Mouse (Mus musculus) CH12.LX (cell line): ENCODE measurements at regions not wholly inside any gene's neighbourhood (a gene's known extent, or its start where the extent isn't known, plus 50 kb on each side); places are given as distances from the start of the nearest gene placed in this dataset.

ENCODE experiments used
- CHD2 ChIP-seq: IDR thresholded peaks from 2 replicates; pipeline ENCODE4 v1.6.1; 2011; ENCODE audit warnings: low read length, improper control_type of control experiment
- CTCF ChIP-seq, 2 experiments: IDR thresholded peaks in 1 of 2; conservative IDR thresholded peaks in 1 of 2; 2 replicates each; pipeline ENCODE4 v1.5.1; 2011 to 2012; ENCODE audit warnings: low read depth in 2 of 2, low read length in 2 of 2, improper control_type of control experiment in 1 of 2, inconsistent platforms in 1 of 2, mild to moderate bottlenecking in 1 of 2, moderate library complexity in 1 of 2
- E2F4 ChIP-seq: IDR thresholded peaks from 2 replicates; pipeline ENCODE4 v1.6.1; 2011; ENCODE audit warnings: low read depth, low read length, improper control_type of control experiment; ENCODE audit not compliant: insufficient replicate concordance
- GABPA ChIP-seq: IDR thresholded peaks from 2 replicates; pipeline ENCODE4 v1.6.1; 2012; ENCODE audit warnings: low read depth, low read length, improper control_type of control experiment, inconsistent platforms; ENCODE audit not compliant: insufficient replicate concordance
- HCFC1 ChIP-seq: IDR thresholded peaks from 2 replicates; pipeline ENCODE4 v1.6.1; 2012; ENCODE audit warnings: low read depth, mild to moderate bottlenecking, inconsistent platforms, low read length, improper control_type of control experiment
- IRF4 ChIP-seq: IDR thresholded peaks from 2 replicates; pipeline ENCODE4 v1.6.1; 2014; ENCODE audit warnings: low read depth, mild to moderate bottlenecking, inconsistent platforms, low read length, improper control_type of control experiment
- JUND ChIP-seq: conservative IDR thresholded peaks from 2 replicates; pipeline ENCODE4 v1.6.1; 2011; ENCODE audit warnings: low read depth, low read length, improper control_type of control experiment
- MAFK ChIP-seq: IDR thresholded peaks from 2 replicates; pipeline ENCODE4 v1.6.1; 2011; ENCODE audit warnings: low read length, improper control_type of control experiment; ENCODE audit not compliant: insufficient replicate concordance
- MAX ChIP-seq: IDR thresholded peaks from 2 replicates; pipeline ENCODE4 v1.6.1; 2011; ENCODE audit warnings: low read length, improper control_type of control experiment
- MXI1 ChIP-seq: IDR thresholded peaks from 2 replicates; pipeline ENCODE4 v1.6.1; 2011; ENCODE audit warnings: mild to moderate bottlenecking, low read depth, low read length, improper control_type of control experiment
- NRF1 ChIP-seq: IDR thresholded peaks from 2 replicates; pipeline ENCODE4 v1.6.1; 2014; ENCODE audit warnings: low read depth, mild to moderate bottlenecking, inconsistent platforms, low read length, improper control_type of control experiment, moderate library complexity
- POLR2A ChIP-seq: IDR thresholded peaks from 2 replicates; pipeline ENCODE4 v1.6.1; 2011; ENCODE audit warnings: low read depth, mild to moderate bottlenecking, improper control_type of control experiment, low read length
- POLR2AphosphoS2 ChIP-seq: IDR thresholded peaks from 2 replicates; pipeline ENCODE4 v1.6.1; 2011; ENCODE audit warnings: low read depth, low read length, improper control_type of control experiment
- TCF12 ChIP-seq: IDR thresholded peaks from 2 replicates; pipeline ENCODE4 v1.6.1; 2014; ENCODE audit warnings: low read depth, mild to moderate bottlenecking, inconsistent platforms, low read length, improper control_type of control experiment

GRCm38 (mm10) chr10:16592870-16593269 is 1130.1 kb upstream of the Cited2 start:
- TF ChIP-seq GABPA = no peak
- TF ChIP-seq TCF12 = no peak
- TF ChIP-seq MXI1 = no peak
- no peak for TF ChIP-seq IRF4
- no peak for TF ChIP-seq NRF1
- no peak for TF ChIP-seq CTCF (conservative IDR thresholded peaks at IDR 0.05 in 1 of 2, IDR thresholded peaks at IDR 0.05 in 1 of 2; ENCODE audit: low read depth in 2 of 2, low read length in 2 of 2)
- TF ChIP-seq POLR2A = no peak
- TF ChIP-seq E2F4 = no peak
- TF ChIP-seq JUND = no peak
- no peak for TF ChIP-seq POLR2AphosphoS2
- TF ChIP-seq MAX = no peak
- no peak for TF ChIP-seq HCFC1
- TF ChIP-seq CHD2 = no peak
- no peak for TF ChIP-seq MAFK
